Mouse (Mus musculus): ENCODE results near the gene Utp14b. TPM values are rescaled to one million over a fixed set of nuclear protein-coding genes. Genes with fewer than 3 reads are reported as not detected.

Utp14b gene
- 0.96 and 0.97 TPM in 2 replicates for polyA plus RNA-seq (2015; fragmentation: Nextera tagmentation; extraction: Ambion mirVana)

GRCm38 (mm10) chr1:78657671-78658440, at the start of gene Utp14b, which contains the start of gene Acsl3:
Gene Utp14b (plus strand): TSS chr1:78658038.
Gene Acsl3 (plus strand): TSS chr1:78657825.
- Histone ChIP-seq H3K27me3 (replicated peaks; ENCODE audit: insufficient read depth, low read length) (no peaks in the 10 kb centered on the region), H3K4me2 (replicated peaks; ENCODE audit: low read depth, low read length) (peak within 1 kb of the TSS; percentile 96), H3K36me3 (ENCODE audit: insufficient read depth, low read length) (no peaks in the 10 kb centered on the region), H3K4me3 (ENCODE audit: low read depth, low read length) (peak within 1 kb of the TSS; percentile 85), H3K9ac (replicated peaks; ENCODE audit: low read depth) (peak within 1 kb of the TSS; percentile 72), H3K4me1 (ENCODE audit: insufficient read depth, low read depth, low read length) (peaks cover 6% of the 10 kb centered on the region; the same call in 1 of the 2 replicates), H3K9me3 (ENCODE audit: low read length) (no peaks in the 10 kb centered on the region), H3K27ac (ENCODE audit: low read length) (peak within 1 kb of the TSS; percentile 86)
- ATAC-seq (peak; percentile 99), DNase-seq (ENCODE audit: low spot score) (peak; percentile 98)
- TF ChIP-seq EP300 (IDR thresholded peaks at IDR 0.05) (no peak), CTCF (IDR thresholded peaks at IDR 0.05) (no peak)
- under 1% methylated on average over 66 of the region's 104 CpGs for WGBS

GRCm38 (mm10) chr1:78609134-78609907, 48.5 kb upstream of the Utp14b start:
- no peak overlapping the region for H3K4me2 ChIP-seq (replicated peaks; ENCODE audit: low read depth, low read length)
- ATAC-seq (no peak), DNase-seq (ENCODE audit: low spot score) (peak; percentile 31)
- H3K27ac ChIP-seq (ENCODE audit: low read length): no peak overlapping the region
- TF ChIP-seq CTCF (IDR thresholded peaks at IDR 0.05) (no peak), EP300 (IDR thresholded peaks at IDR 0.05) (no peak)
- no peak overlapping the region for H3K4me3 ChIP-seq (ENCODE audit: low read depth, low read length)
- no peaks in the 10 kb centered on the region for H3K27me3 ChIP-seq (replicated peaks; ENCODE audit: insufficient read depth, low read length)
- H3K9ac ChIP-seq (replicated peaks; ENCODE audit: low read depth): no peak overlapping the region
- no peaks in the 10 kb centered on the region for H3K9me3 ChIP-seq (ENCODE audit: low read length)
- no peaks in the 10 kb centered on the region for H3K36me3 ChIP-seq (ENCODE audit: insufficient read depth, low read length)
- no peaks in the 10 kb centered on the region for H3K4me1 ChIP-seq (ENCODE audit: insufficient read depth, low read depth, low read length)
- 27% methylated on average over 12 of the region's 12 CpGs for WGBS

GRCm38 (mm10) chr1:78611039-78611438, 46.8 kb upstream of the Utp14b start:
- H3K4me2 ChIP-seq (replicated peaks; ENCODE audit: low read depth, low read length): no peak overlapping the region
- no peaks in the 10 kb centered on the region for H3K27me3 ChIP-seq (replicated peaks; ENCODE audit: insufficient read depth, low read length)
- no peak for DNase-seq (ENCODE audit: low spot score)
- H3K9me3 ChIP-seq (ENCODE audit: low read length): no peaks in the 10 kb centered on the region
- no peaks in the 10 kb centered on the region for H3K36me3 ChIP-seq (ENCODE audit: insufficient read depth, low read length)
- TF ChIP-seq CTCF (IDR thresholded peaks at IDR 0.05): no peak
- TF ChIP-seq EP300 (IDR thresholded peaks at IDR 0.05): no peak
- no peaks in the 10 kb centered on the region for H3K4me1 ChIP-seq (ENCODE audit: insufficient read depth, low read depth, low read length)
- H3K9ac ChIP-seq (replicated peaks; ENCODE audit: low read depth): no peak overlapping the region
- 36% methylated on average over 4 of the region's 4 CpGs for WGBS
- ATAC-seq: no peak
- no peak overlapping the region for H3K4me3 ChIP-seq (ENCODE audit: low read depth, low read length)
- no peak overlapping the region for H3K27ac ChIP-seq (ENCODE audit: low read length)

GRCm38 (mm10) chr1:78612959-78613358, 44.9 kb upstream of the Utp14b start:
- Histone ChIP-seq H3K27ac (ENCODE audit: low read length) (no peak overlapping the region), H3K9ac (replicated peaks; ENCODE audit: low read depth) (no peak overlapping the region), H3K27me3 (replicated peaks; ENCODE audit: insufficient read depth, low read length) (no peaks in the 10 kb centered on the region), H3K4me2 (replicated peaks; ENCODE audit: low read depth, low read length) (no peak overlapping the region), H3K36me3 (ENCODE audit: insufficient read depth, low read length) (no peaks in the 10 kb centered on the region), H3K4me1 (ENCODE audit: insufficient read depth, low read depth, low read length) (no peaks in the 10 kb centered on the region), H3K9me3 (ENCODE audit: low read length) (no peaks in the 10 kb centered on the region), H3K4me3 (ENCODE audit: low read depth, low read length) (no peak overlapping the region)
- DNase-seq (ENCODE audit: low spot score): no peak
- ATAC-seq: no peak
- 70% methylated on average over 1 of the region's 1 CpGs for WGBS
- no peak for TF ChIP-seq EP300 (IDR thresholded peaks at IDR 0.05)
- TF ChIP-seq CTCF (IDR thresholded peaks at IDR 0.05): no peak

GRCm38 (mm10) chr1:78624352-78624751, 33.5 kb upstream of the Utp14b start:
- Histone ChIP-seq H3K4me3 (ENCODE audit: low read depth, low read length) (no peak overlapping the region), H3K9me3 (ENCODE audit: low read length) (no peaks in the 10 kb centered on the region), H3K9ac (replicated peaks; ENCODE audit: low read depth) (no peak overlapping the region), H3K27ac (ENCODE audit: low read length) (no peak overlapping the region), H3K4me1 (ENCODE audit: insufficient read depth, low read depth, low read length) (no peaks in the 10 kb centered on the region), H3K36me3 (ENCODE audit: insufficient read depth, low read length) (no peaks in the 10 kb centered on the region), H3K4me2 (replicated peaks; ENCODE audit: low read depth, low read length) (no peak overlapping the region), H3K27me3 (replicated peaks; ENCODE audit: insufficient read depth, low read length) (no peaks in the 10 kb centered on the region)
- DNase-seq (ENCODE audit: low spot score) (no peak), ATAC-seq (no peak)
- TF ChIP-seq EP300 (IDR thresholded peaks at IDR 0.05): no peak
- 92% methylated on average over 2 of the region's 2 CpGs for WGBS

GRCm38 (mm10) chr1:78634486-78634885, 23.4 kb upstream of the Utp14b start:
- ATAC-seq: peak; percentile 94
- H3K4me1 ChIP-seq (ENCODE audit: insufficient read depth, low read depth, low read length): no peaks in the 10 kb centered on the region

More at GRCm38 (mm10) chr1:78634486-78634885, 23.4 kb upstream of the Utp14b start:
- WGBS: 53% methylated on average over 3 of the region's 3 CpGs
- Histone ChIP-seq H3K27ac (ENCODE audit: low read length) (no peak overlapping the region), H3K9me3 (ENCODE audit: low read length) (no peaks in the 10 kb centered on the region), H3K27me3 (replicated peaks; ENCODE audit: insufficient read depth, low read length) (no peaks in the 10 kb centered on the region), H3K4me2 (replicated peaks; ENCODE audit: low read depth, low read length) (no peak overlapping the region), H3K4me3 (ENCODE audit: low read depth, low read length) (no peak overlapping the region), H3K9ac (replicated peaks; ENCODE audit: low read depth) (no peak overlapping the region), H3K36me3 (ENCODE audit: insufficient read depth, low read length) (no peaks in the 10 kb centered on the region)
- peak; percentile 83 for DNase-seq (ENCODE audit: low spot score)
- TF ChIP-seq EP300 (IDR thresholded peaks at IDR 0.05) (peak; percentile 78), CTCF (IDR thresholded peaks at IDR 0.05) (no peak)

Data from lung, postnatal 0 days (tissue).